Mouse (Mus musculus) lung, adult 2 months (tissue): Measurements from ENCODE around the gene Adamts14.

Source experiments
- CTCF ChIP-seq: fragments of 200-500 bp; IDR thresholded peaks from 2 replicates; pipeline ENCODE4 v1.5.1; 2011; ENCODE audit warnings: mild to moderate bottlenecking, low read length, control low read depth; ENCODE audit not compliant: insufficient read depth
- POLR2A ChIP-seq: fragments of 200-500 bp; IDR thresholded peaks from 2 replicates; pipeline ENCODE4 v1.6.1; 2011; ENCODE audit warnings: low read depth, mild to moderate bottlenecking, control low read depth, low read length, borderline replicate concordance; ENCODE audit errors: extremely low read depth

- TF ChIP-seq POLR2A (no peak), CTCF (no peak)
Measured at GRCm38 (mm10) chr10:61263606-61264005, 9.6 kb downstream of the Adamts14 start.
